Mouse (Mus musculus) midbrain, embryonic 10.5 days (tissue): ENCODE measurements at regions not wholly inside any gene's neighbourhood (a gene's known extent, or its start where the extent isn't known, plus 50 kb on each side); places are given as distances from the start of the nearest gene placed in this dataset.

Source experiments
- DNase-seq: peaks from one replicate; pipeline ENCODE4 v3.0.0-alpha.2; 2017; ENCODE audit warnings: low spot score
- H3K27ac ChIP-seq: fragments of 300-500 bp; sonication (generic); replicated peaks from 2 replicates; pipeline ENCODE4 v1.5.1; 2016; ENCODE audit warnings: mild to moderate bottlenecking
- H3K27me3 ChIP-seq: fragments of 300-500 bp; sonication (generic); 2 replicates; pipeline ENCODE4 v1.6.1; 2016; ENCODE audit warnings: low read depth, mild to moderate bottlenecking; ENCODE audit not compliant: poor library complexity, severe bottlenecking
- H3K36me3 ChIP-seq: fragments of 300-500 bp; sonication (generic); 2 replicates; pipeline ENCODE4 v1.6.1; 2016; ENCODE audit warnings: mild to moderate bottlenecking, moderate library complexity
- H3K4me1 ChIP-seq: fragments of 300-500 bp; sonication (generic); 2 replicates; pipeline ENCODE4 v1.6.1; 2016
- H3K4me3 ChIP-seq: fragments of 300-500 bp; sonication (generic); 2 replicates; pipeline ENCODE4 v1.5.1; 2016; ENCODE audit warnings: mild to moderate bottlenecking, moderate library complexity
- H3K9me3 ChIP-seq: fragments of 300-500 bp; sonication (generic); replicated peaks from 2 replicates; pipeline ENCODE4 v1.6.1; 2016; ENCODE audit warnings: mild to moderate bottlenecking
- WGBS: fragments of 180-500 bp; shearing (Covaris S2); methylation state at CpG from one replicate; pipeline ENCODE4 v1.1.7; 2016; 5-methylcytosine and 5-hydroxymethylcytosine counted together

DNA sequence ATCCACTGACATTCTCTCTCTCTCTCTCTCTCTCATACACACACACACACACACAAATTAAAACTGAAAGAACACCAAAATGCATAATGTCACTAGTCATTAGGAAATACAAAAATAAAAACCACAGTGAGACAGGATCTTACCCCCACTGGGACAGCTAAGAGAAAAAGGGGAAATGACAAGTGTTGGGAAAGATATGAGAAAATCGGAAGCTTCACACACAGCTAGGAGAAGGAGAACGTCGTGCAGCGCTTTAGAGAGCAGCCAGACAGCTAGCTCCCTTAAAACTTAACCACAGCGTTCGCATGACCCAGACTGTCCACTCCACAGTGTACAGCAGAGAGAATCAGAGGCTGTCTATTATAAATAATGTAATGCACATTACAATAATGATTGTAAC, 60.1 kb upstream of the Tlk1 start:
- H3K27me3 ChIP-seq, result no peaks in the 10 kb centered on the region
- WGBS, result 95% methylated on average over 6 of the region's 6 CpGs
- no peak overlapping the region for H3K4me3 ChIP-seq
- H3K36me3 ChIP-seq, result no peaks in the 10 kb centered on the region
- H3K9me3 ChIP-seq, result peaks cover 4% of the 10 kb centered on the region; the same call in 1 of the 2 replicates
- H3K27ac ChIP-seq, result no peak overlapping the region
- DNase-seq, result no peak
- H3K4me1 ChIP-seq, result no peaks in the 10 kb centered on the region

GRCm38 (mm10) chr2:70877333-70878080, 52.0 kb upstream of the Tlk1 start:
- Histone ChIP-seq H3K4me1 (no peaks in the 10 kb centered on the region), H3K4me3 (no peak overlapping the region), H3K9me3 (peaks cover 4% of the 10 kb centered on the region; the same call in 1 of the 2 replicates), H3K27ac (no peak overlapping the region), H3K27me3 (no peaks in the 10 kb centered on the region), H3K36me3 (no peaks in the 10 kb centered on the region)
- no peak for DNase-seq
- WGBS, result 87% methylated on average over 13 of the region's 13 CpGs

- H3K27ac ChIP-seq, result no peak overlapping the region
- no peaks in the 10 kb centered on the region for H3K36me3 ChIP-seq
- DNase-seq, result no peak
- peaks cover 5% of the 10 kb centered on the region for H3K4me1 ChIP-seq
- H3K9me3 ChIP-seq, result peaks cover 4% of the 10 kb centered on the region; the same call in 1 of the 2 replicates
- 80% methylated on average over 5 of the region's 5 CpGs for WGBS
- H3K27me3 ChIP-seq, result no peaks in the 10 kb centered on the region
- H3K4me3 ChIP-seq, result no peak overlapping the region
Observed at GRCm38 (mm10) chr2:70876251-70876650, 50.7 kb upstream of the Tlk1 start.
